Mouse (Mus musculus) stomach, embryonic 16.5 days (tissue): ENCODE measurements at regions not wholly inside any gene's neighbourhood (a gene's known extent, or its start where the extent isn't known, plus 50 kb on each side); places are given as distances from the start of the nearest gene placed in this dataset.

Experiments used
- ATAC-seq: fragments of 200-750 bp; cut with Nextera tagmentation; 2 replicates; pipeline ENCODE4 v1.8.0; 2017; ENCODE audit warnings: moderate number of reproducible peaks, moderate TSS enrichment; ENCODE audit not compliant: insufficient read depth, low FRiP score
- H3K27ac ChIP-seq: fragments of 300-500 bp; sonication (generic); 2 replicates; pipeline ENCODE4 v1.5.1; 2014; ENCODE audit warnings: low read length
- H3K27me3 ChIP-seq: fragments of 300-500 bp; sonication (generic); 2 replicates; pipeline ENCODE4 v1.6.1; 2014; ENCODE audit warnings: low read length, control low read depth, mixed read lengths; ENCODE audit not compliant: control insufficient read depth, insufficient read depth
- H3K36me3 ChIP-seq: fragments of 300-500 bp; sonication (generic); 2 replicates; pipeline ENCODE4 v1.6.1; 2014; ENCODE audit warnings: low read length; ENCODE audit not compliant: control insufficient read depth, insufficient read depth
- H3K4me1 ChIP-seq: fragments of 300-500 bp; sonication (generic); 2 replicates; pipeline ENCODE4 v1.6.1; 2014; ENCODE audit warnings: low read length, control low read depth, mixed read lengths; ENCODE audit not compliant: control insufficient read depth, insufficient read depth
- H3K4me2 ChIP-seq: fragments of 300-500 bp; sonication (generic); 2 replicates; pipeline ENCODE4 v1.6.1; 2014; ENCODE audit warnings: low read depth, low read length, mixed read lengths
- H3K4me3 ChIP-seq: fragments of 300-500 bp; sonication (generic); replicated peaks from 2 replicates; pipeline ENCODE4 v1.5.1; 2014; ENCODE audit warnings: mild to moderate bottlenecking, low read length
- H3K9ac ChIP-seq: fragments of 300-500 bp; sonication (generic); 2 replicates; pipeline ENCODE4 v1.6.1; 2014; ENCODE audit warnings: low read length
- H3K9me3 ChIP-seq: fragments of 300-500 bp; sonication (generic); replicated peaks from 2 replicates; pipeline ENCODE4 v1.6.1; 2016; ENCODE audit warnings: low read length, control low read depth; ENCODE audit not compliant: control insufficient read depth
- WGBS: fragments of 180-500 bp; shearing (Covaris S2); extraction: QIAGEN DNeasy Blood & Tissue Kit; methylation state at CpG from one replicate; pipeline ENCODE4 v1.1.7; 2014; 5-methylcytosine and 5-hydroxymethylcytosine counted together

DNA sequence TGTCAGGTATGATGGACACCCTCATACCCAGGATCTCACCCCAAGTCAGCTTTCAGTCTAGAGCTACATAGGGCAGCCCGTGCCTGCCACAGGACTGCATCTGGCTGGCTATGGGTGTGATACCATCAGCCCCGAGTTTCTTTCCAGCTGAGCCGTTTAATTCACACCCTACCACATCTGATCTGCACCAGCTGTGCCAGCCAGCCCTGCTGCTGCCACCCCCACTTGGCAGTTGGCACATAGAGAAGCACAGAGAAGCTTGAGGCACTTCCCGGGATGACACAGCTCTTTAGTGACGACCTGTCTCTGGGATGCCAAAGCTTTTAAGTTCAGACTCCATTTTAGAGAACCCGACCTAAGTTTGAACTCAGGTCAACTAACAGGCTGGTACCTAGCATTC lies 51.8 kb upstream of the Zdhhc25 start:
- Histone ChIP-seq H3K4me3 (no peak overlapping the region), H3K36me3 (no peaks in the 10 kb centered on the region), H3K4me1 (no peaks in the 10 kb centered on the region), H3K27ac (no peak overlapping the region), H3K27me3 (no peaks in the 10 kb centered on the region), H3K4me2 (no peak overlapping the region), H3K9ac (no peak overlapping the region), H3K9me3 (no peaks in the 10 kb centered on the region)
- 58% methylated on average over 6 of the region's 6 CpGs for WGBS
- no peak for ATAC-seq
